Mouse (Mus musculus): Measurements from ENCODE around the gene Chil6. TPM values are rescaled to one million over a fixed set of nuclear protein-coding genes. Genes with fewer than 3 reads are reported as not detected.
A peak's percentile ranks its signal among the peaks of the same experiment; 100 is the strongest.

Gene Chil6
- polyA plus RNA-seq (2017; shearing (Covaris generic)): under 1 TPM in 2 of 3 experiments, not detected in 1; 0.46 to 0.67 TPM

GRCm38 (mm10) chr3:106406082-106406481 lies at the start of gene Chil6:
Gene Chil6, minus strand, starts transcription at chr3:106406182.
- no peak for ATAC-seq

DNA sequence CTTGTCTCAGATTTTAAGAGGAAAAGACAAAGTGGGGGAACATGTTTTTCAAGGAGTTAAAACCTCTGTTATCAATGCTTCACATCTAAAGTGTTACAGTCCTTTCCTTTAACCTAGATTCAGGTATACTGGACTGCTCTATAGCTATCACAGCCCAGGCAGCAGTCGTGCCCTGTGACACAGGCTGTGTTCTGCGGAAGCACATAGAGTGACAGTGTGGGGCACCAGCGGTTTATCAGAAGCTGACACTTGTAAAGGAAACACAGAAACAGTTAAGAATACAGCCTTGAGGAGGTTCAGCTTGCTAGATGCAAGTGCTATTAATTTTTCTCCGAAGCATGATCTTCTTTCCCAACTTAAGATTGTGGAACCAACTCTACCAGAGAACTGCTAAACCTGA lies 46.6 kb upstream of the Chil6 start:
- no peak for ATAC-seq

- peak; percentile 93 for ATAC-seq
Measured at GRCm38 (mm10) chr3:106449567-106449966, 43.6 kb upstream of the Chil6 start.

DNA sequence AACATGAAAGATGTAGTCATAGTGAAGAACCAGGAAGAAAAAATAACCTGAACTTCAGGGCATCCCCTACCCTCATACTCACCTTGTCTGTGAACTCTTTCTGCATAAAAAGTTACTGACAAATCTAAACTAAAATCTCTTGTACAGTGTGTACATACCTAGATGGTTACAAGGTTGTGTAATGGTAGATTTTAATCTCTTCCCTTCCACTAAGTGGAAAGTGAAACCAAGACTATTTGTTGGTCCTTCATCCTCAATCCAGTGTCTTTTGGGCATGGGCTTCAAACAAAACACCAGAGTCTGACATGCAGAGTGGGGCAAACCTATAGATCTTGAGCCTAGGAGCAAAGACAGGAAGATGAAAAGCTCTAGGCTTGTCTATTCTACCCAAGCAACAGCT lies 43.0 kb upstream of the Chil6 start:
- ATAC-seq: peak; percentile 34

- peak; percentile 30 for ATAC-seq
Measured at GRCm38 (mm10) chr3:106448571-106448970, 42.6 kb upstream of the Chil6 start.

Other genes with a start within 250 kb of the Chil6 start
- not detected for gene Chil3, start 238.6 kb downstream of the Chil6 start, polyA plus RNA-seq (2017; shearing (Covaris generic))
- gene Chil4, start 186.7 kb downstream of the Chil6 start, polyA plus RNA-seq (2017; shearing (Covaris generic)): not detected
- 100 to 1,000 TPM; 110 to 379 (median 324) TPM for gene Dennd2d, start 76.2 kb upstream of the Chil6 start, polyA plus RNA-seq (2017; shearing (Covaris generic))
- 10 to 100 TPM; 49.5 to 55.4 (median 54.2) TPM for gene Dram2, start 141.6 kb upstream of the Chil6 start, polyA plus RNA-seq (2017; shearing (Covaris generic))
- 100 to 1,000 TPM; 125 to 133 (median 127) TPM for gene Cept1, start 141.6 kb upstream of the Chil6 start, polyA plus RNA-seq (2017; shearing (Covaris generic))